Mouse (Mus musculus) adrenal gland, adult (tissue): ENCODE results near the gene Gm26938.

ENCODE experiments used
- DNase-seq, 2 experiments: peaks; one replicate each; pipeline ENCODE4 v3.0.0; 2022 to 2023; ENCODE audit warnings: low spot score in 1 of 2; ENCODE audit not compliant: inconsistent age in 2 of 2

Gene Gm26938

GRCm38 (mm10) chr5:139796001-139796620, 30.1 kb downstream of the Gm26938 start:
- peak; percentile 57 to 75 for DNase-seq

DNA sequence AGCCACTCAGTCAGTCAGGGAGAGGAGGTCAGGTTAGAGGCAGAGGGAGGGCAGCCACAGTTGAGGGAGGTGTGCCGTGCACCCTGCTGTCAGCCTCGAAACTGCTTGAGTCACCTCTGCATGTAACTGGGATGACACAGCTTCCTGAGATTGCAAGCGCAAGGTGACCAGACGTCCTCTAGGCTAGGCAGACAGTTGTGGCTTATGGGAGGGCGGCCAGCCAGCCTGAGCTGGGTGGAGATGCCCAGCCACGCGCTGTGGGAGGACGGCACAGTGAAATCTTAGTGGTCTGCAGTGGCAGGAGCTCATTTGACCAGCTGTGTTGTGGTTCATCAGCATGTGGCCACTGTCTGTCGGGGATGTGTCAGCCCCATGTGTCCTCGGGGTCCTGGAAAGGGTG, 31.3 kb downstream of the Gm26938 start:
- DNase-seq, result peak; percentile 83 to 91

GRCm38 (mm10) chr5:139794137-139794536, 32.1 kb downstream of the Gm26938 start:
- peak in 1 of 2 experiments; percentile 59 for DNase-seq

GRCm38 (mm10) chr5:139793338-139794089, 32.7 kb downstream of the Gm26938 start:
- peak; percentile 52 to 85 for DNase-seq

DNA sequence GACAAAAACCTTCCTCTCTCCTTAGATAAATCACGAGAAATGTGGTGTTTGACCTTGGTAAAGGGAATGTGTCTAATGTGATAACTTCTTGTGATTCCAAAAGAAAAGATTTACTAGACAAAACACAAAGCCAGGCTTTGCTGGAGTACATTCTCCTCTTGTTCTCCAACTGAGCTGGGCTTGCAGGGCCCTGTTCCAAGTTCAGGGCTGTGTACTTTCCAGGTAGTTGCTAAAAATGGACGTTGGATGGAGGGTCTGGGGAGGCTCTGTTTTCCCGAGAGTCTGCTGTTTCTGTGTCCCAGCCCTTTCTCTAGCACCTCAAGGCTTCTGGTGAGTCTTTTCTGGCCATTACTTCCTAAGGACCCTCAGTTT, 33.3 kb downstream of the Gm26938 start:
- no peak for DNase-seq

DNA sequence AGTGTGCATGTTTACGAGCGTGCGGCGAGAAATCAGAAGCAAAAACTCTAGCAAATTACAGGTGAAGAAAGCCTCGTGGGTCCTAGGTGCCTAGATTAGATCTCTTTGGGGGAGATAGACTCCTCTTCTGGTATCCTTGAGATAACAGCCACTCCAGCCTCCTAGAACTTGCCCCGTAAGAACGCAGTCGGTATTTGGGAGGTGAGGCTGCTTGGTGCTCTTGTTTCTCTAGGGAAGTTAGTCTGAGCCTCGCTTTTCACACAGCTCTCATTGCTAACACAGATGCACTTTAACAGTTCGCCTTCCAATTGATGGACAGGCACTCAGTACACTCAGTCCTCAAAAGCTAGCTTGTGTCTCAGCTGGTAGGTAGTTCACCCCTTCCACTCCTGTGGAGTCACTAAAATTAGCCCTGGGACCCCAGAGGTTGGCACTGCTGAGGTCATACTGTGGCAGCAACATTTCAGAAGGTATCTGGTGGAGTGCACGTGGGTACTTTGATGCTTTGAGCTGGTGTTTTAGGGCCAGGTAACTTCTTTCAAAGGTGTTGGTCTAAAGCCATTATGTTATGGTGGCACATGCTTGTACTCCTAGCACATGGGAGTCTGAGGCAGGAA, 33.9 kb downstream of the Gm26938 start:
- DNase-seq, result peak in 1 of 2 experiments; percentile 76

DNA sequence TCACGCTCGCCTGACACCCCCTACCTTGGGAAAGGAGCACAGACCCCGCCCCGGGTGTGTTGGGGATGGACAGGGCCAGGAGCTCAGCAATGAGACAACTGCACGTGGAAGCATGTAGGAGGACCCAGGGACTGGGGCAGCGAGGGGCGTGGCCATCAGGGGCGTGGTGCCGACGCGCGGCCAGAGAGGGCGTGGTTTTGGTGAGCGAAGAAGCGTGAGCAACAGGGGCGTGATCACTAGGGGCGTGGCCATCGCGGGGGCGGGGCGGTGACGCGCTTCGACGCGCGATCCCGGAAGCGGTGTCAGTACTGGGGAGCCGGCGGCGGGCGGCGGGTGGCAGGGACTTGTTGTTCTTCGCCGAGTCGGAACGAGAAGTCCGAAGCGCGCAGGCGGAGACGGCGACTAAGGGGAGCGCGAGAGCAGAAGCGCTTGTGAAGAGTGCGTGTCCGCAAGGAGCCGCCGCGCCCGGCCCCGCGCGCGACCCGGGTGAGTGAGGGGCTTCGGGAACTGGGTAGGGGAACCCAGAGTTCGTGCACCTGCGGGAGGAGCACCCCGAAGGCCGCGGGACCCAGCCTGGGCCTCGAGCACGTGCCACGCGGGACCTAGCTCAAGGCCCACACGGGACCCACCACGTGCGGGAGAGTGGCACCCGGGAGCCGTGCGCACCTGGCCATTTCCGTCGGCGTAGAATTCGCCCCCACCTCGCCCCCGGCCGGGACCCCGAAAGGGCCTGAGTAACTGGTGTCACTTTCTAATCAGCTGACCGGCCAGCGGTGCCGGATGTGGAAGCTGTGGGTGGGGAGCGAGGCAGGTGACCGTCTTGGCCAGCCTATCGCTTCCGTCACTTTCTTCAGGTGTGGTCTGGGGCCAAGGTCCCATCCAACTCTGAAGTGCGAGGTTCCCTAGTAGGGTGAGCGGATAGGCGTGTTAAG, 34.7 kb downstream of the Gm26938 start, which contains the start of gene Mafk:
Mafk (plus strand) TSS at position 287 of the 932 bp plus-strand sequence.
- DNase-seq, result peak; percentile 99

DNA sequence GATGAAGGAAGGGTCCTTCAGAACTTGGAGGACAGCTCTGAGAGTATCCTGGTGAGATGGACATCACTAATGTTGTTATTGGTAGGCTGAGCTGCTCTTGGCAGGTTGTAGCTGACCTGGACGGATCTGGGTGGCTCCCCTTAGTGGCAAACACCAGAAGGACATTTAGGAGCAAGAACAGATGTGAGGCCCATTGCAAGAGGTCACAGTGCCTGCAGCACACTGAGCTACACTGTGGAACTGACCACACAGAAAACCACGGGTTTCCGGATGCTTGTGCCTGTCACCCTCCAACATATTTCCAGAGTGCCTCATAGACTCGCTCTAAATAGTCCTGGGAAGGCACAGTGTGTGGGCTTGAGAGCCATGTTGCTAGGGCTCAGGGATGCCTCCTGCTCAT, 36.7 kb downstream of the Gm26938 start:
- DNase-seq, result peak in 1 of 2 experiments; percentile 57

GRCm38 (mm10) chr5:139781406-139781805, 44.8 kb downstream of the Gm26938 start:
- peak in 1 of 2 experiments; percentile 39 for DNase-seq

GRCm38 (mm10) chr5:139776966-139777365, 49.2 kb downstream of the Gm26938 start:
- DNase-seq, result no peak

DNA sequence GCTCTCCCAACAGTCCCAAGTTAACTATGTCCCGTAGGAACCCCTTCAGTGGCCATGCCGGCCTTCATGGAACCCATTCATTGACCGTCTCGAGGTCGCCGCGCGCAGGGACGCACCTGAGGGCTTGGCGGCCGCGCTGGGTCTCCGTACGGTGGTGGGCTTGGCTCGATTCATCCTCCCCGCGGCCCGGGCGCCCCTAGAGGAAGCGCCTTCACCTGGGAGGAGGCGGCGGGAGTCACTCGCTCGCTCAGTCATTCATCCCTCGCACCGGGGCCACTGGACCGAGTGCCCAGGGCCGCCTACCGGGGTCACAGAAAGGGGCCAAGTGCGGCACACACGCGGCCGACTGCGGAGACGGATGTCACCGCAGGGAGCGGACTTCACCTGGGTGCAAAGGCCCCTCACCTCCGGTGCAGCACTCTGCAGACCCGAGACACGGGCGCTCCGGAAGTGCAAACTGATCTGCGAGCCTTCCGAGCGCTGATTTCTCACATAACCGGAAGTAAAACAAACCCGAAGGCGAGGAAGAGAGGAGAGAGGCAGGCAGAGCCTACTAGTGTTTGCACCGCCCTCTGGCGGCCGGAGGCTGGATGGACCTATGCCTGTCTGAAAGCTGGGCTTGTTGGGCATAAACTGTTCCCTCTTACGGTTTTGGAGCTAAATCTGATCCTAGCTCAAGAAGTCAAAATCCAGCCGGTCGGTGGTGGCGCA, 50.8 kb downstream of the Gm26938 start, which contains the start of gene Ints1:
Ints1 (minus strand) TSS at position 459 of the 711 bp plus-strand sequence.
- DNase-seq, result peak; percentile 94 to 98

GRCm38 (mm10) chr5:139768216-139768615, 58.0 kb downstream of the Gm26938 start:
- DNase-seq, result no peak

DNA sequence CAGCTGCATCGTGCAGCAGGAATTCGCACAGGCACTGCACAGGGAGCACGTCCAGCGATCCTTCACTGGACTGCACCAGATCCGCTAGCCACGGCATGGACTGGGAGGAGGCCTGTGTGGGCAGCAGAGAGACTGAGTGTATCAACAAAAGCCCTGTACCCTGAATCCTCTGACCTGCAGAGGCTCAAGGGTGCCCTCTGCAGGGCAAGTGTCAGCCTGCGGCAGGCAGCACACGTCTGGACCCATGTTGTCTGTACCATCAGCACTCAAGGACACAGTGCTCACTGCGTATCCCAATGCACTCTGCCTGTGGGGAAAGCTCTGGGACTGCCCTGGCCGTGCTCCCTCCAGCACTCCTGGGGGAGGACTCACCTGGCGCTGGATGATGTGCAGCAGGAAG, 61.9 kb downstream of the Gm26938 start:
- no peak for DNase-seq

DNA sequence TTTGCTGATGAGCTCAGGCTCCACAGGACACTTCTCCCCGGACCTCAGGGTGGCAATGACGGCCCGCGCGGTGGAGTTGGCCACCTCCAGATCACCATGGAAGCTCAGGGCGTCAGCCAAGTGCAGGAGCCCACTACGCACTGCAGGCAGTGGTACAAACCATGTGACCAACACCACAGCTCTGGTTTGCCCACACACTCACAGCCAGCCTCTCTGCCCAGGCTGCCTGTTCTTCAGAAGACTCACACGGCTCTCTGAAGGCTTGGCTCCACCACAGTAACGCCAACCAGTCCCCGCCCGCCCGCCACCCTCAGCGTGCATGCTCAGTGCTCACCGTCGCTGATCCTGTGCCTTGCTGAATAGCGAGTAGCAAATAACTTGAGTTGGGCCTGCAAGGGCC, 68.1 kb downstream of the Gm26938 start:
- DNase-seq, result no peak
